Mouse (Mus musculus) kidney, adult 2 months (tissue): Measurements from ENCODE around the gene Gnao1. TPM values are rescaled to one million over a fixed set of nuclear protein-coding genes. Genes with fewer than 3 reads are reported as not detected.

ENCODE experiments used
- DNase-seq: peaks from one replicate; pipeline ENCODE4 v3.0.0; 2021
- H3K27ac ChIP-seq: fragments of 200-500 bp; 2 replicates; pipeline ENCODE4 v1.5.1; 2012; ENCODE audit warnings: low read depth, low read length, control low read depth, inconsistent platforms; ENCODE audit not compliant: insufficient read depth
- H3K27me3 ChIP-seq: fragments of 200-500 bp; replicated peaks from 2 replicates; pipeline ENCODE4 v1.6.1; 2012; ENCODE audit warnings: mild to moderate bottlenecking, moderate library complexity, low read length, inconsistent platforms; ENCODE audit not compliant: control insufficient read depth, insufficient read depth
- H3K36me3 ChIP-seq: fragments of 200-500 bp; 2 replicates; pipeline ENCODE4 v1.6.1; 2012; ENCODE audit warnings: mild to moderate bottlenecking, moderate library complexity, low read length, inconsistent platforms; ENCODE audit not compliant: control insufficient read depth, insufficient read depth
- H3K4me1 ChIP-seq: fragments of 200-500 bp; 2 replicates; pipeline ENCODE4 v1.6.1; 2011; ENCODE audit warnings: low read length; ENCODE audit not compliant: control insufficient read depth, insufficient read depth
- H3K4me3 ChIP-seq: fragments of 200-500 bp; 2 replicates; pipeline ENCODE4 v1.5.1; 2011; ENCODE audit warnings: mild to moderate bottlenecking, low read depth, low read length, control low read depth; ENCODE audit not compliant: insufficient read depth
- CTCF ChIP-seq: fragments of 200-500 bp; conservative IDR thresholded peaks from 2 replicates; pipeline ENCODE4 v1.5.1; 2011; ENCODE audit warnings: low read depth, mild to moderate bottlenecking, control low read depth, low read length, moderate library complexity, mixed read lengths; ENCODE audit not compliant: insufficient read depth, insufficient read length
- POLR2A ChIP-seq: fragments of 200-500 bp; IDR thresholded peaks from one replicate; pipeline ENCODE4 v1.6.1; 2011; ENCODE audit warnings: low read depth, low read length, control low read depth
- WGBS: fragments of 180-500 bp; shearing (Covaris S2); methylation state at CpG from one replicate; pipeline ENCODE4 v1.1.7; 2018; 5-methylcytosine and 5-hydroxymethylcytosine counted together
- polyA plus RNA-seq: library from polyadenylated mRNA; depleted of rRNA; stranded (reverse); fragments of >200 nt; gene quantifications from 2 replicates; pipeline ENCODE4 v1.2.3, GENCODE M21; 2012

Gene Gnao1
- polyA plus RNA-seq, 1 experiment, result 4.6 TPM

DNA sequence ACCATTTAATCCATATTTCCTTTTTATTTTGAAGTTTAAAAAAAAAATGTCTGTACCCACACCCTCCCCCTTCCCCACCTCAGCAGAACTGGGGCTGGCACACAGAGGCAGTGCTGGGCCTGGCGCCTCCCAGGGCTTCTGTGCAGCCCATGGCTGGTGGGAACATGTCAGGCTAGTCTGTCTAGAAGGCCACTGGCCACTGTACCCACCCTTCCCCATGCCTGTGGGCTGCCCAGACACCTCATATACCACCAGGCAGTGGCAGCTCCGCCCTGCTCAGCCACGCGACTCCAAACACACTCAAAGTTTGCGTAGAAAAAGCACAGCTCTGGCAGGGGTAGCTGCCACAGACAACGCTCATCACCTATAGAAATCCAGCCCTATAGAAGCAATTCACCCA is 158.5 kb downstream of the Gnao1 start:
- 83% methylated on average over 6 of the region's 6 CpGs for WGBS
- no peak overlapping the region for H3K27ac ChIP-seq
- H3K36me3 ChIP-seq, result peaks cover 3% of the 10 kb centered on the region
- H3K4me3 ChIP-seq, result no peak overlapping the region
- TF ChIP-seq POLR2A (no peak), CTCF (no peak)
- H3K4me1 ChIP-seq, result no peaks in the 10 kb centered on the region
- DNase-seq, result no peak
- no peaks in the 10 kb centered on the region for H3K27me3 ChIP-seq

DNA sequence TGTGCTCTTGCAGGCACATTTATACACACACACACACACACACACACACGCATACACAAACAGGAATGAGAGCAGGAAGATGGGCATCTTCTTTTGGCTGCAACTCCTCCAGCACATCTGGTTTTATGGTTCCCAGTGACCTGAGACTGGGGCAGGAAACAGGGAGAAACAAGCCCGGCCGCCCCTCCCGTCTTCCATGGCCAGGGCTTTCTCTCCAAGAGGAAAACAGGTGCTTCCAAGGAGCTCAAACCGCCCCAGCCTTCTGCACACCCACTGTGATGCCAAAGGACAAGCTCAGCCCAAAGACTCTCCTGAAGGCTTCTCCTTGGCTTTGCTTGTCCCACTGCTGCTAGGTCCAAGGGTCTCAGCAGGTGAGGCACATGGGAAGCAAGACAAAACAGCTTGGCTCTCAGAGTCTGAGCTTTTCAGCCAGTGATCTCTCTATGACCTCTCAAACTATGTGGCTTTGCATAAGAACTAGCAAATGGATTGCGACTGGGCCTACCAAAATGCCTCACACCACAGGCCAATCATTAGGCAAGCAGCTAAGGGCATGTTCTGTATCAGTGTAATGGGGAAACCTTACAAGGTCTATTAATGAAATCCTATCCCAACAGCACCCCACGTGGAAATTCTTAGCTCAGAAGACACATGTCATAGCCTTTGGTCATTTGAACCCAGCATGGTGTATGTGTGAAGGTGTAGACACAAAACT is 160.0 kb downstream of the Gnao1 start:
- whole genome bisulfite sequencing, result 57% methylated on average over 7 of the region's 7 CpGs
- Histone ChIP-seq H3K4me1 (no peaks in the 10 kb centered on the region), H3K27ac (no peak overlapping the region), H3K36me3 (peaks cover 3% of the 10 kb centered on the region), H3K27me3 (no peaks in the 10 kb centered on the region), H3K4me3 (no peak overlapping the region)
- no peak for DNase-seq
- TF ChIP-seq POLR2A (no peak), CTCF (no peak)

DNA sequence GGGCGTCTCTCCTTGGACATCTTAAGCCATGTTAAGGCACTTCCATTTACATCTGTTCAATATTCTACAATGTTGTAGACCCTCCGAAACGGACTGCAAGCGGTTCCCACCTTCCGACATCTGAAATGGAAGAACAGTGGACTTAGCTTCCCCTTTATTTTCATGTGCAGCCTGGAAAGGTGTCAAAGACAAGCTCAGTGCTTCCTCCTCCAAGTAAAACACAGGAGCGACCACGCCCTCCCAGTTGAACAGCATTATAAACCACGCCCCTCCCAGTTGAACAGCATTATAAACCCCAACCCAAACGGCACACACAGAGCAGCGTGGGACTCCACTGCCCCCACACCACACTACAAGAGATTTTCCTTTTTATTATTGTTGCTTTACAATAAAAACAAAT is 161.7 kb downstream of the Gnao1 start:
- WGBS, result 83% methylated on average over 10 of the region's 10 CpGs
- H3K36me3 ChIP-seq, result peaks cover 3% of the 10 kb centered on the region
- TF ChIP-seq POLR2A (no peak), CTCF (no peak)
- DNase-seq, result no peak
- H3K27ac ChIP-seq, result no peak overlapping the region
- no peaks in the 10 kb centered on the region for H3K27me3 ChIP-seq
- H3K4me1 ChIP-seq, result 0 out of 2 replicates have a peak, but pooled peaks cover 2% of the 10 kb centered on the region
- H3K4me3 ChIP-seq, result no peak overlapping the region

GRCm38 (mm10) chr8:93972211-93972610 is 162.4 kb downstream of the Gnao1 start:
- Histone ChIP-seq H3K4me3 (no peak overlapping the region), H3K27me3 (no peaks in the 10 kb centered on the region), H3K36me3 (peaks cover 3% of the 10 kb centered on the region), H3K27ac (no peak overlapping the region), H3K4me1 (0 out of 2 replicates have a peak, but pooled peaks cover 2% of the 10 kb centered on the region)
- no peak for DNase-seq
- TF ChIP-seq POLR2A (no peak), CTCF (no peak)
- WGBS, result 93% methylated on average over 5 of the region's 5 CpGs

DNA sequence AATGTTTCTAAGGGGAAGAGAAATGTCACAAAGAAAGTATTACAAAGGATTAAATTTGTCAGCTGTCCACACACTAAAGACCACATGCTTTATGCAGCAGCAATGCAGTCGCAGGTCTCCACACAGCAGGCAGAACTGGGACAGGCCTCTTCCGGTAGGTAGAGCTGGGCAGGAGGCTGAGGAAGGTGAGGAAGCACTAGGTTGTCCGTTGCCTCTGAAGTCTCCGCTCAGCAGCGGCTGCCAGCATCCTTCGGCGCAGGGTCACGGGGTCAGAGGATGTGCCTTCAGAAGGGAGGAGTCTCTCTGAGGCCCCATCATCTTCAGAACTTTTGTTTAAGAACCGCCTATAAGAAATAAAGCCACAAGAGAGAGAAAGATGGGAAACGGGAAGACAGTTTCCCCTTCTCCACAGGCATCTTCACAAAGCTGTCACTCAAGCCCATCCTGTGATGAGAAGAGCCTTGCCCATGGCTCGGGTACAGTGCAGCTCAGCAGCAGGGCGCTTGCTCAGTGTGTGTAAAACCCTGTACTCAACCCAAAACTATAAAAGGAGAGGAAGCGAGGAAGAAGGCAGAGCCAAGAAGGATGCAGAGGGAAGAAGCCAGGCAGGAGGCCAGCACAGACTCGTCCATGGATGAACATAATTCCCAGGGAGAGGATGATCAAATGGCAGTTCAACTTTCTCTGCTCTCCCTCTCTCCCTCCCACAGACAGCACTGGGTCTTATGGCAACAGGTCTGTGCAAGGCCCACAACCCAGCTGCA is 163.4 kb downstream of the Gnao1 start:
- no peak overlapping the region for H3K27ac ChIP-seq
- TF ChIP-seq POLR2A, result no peak
- TF ChIP-seq CTCF, result no peak
- H3K27me3 ChIP-seq, result no peaks in the 10 kb centered on the region
- DNase-seq, result no peak
- H3K4me1 ChIP-seq, result 0 out of 2 replicates have a peak, but pooled peaks cover 2% of the 10 kb centered on the region
- H3K4me3 ChIP-seq, result no peak overlapping the region
- 73% methylated on average over 14 of the region's 14 CpGs for WGBS
- peaks cover 3% of the 10 kb centered on the region for H3K36me3 ChIP-seq

- Histone ChIP-seq H3K27ac (no peak overlapping the region), H3K27me3 (no peaks in the 10 kb centered on the region), H3K4me1 (0 out of 2 replicates have a peak, but pooled peaks cover 2% of the 10 kb centered on the region), H3K36me3 (peaks cover 3% of the 10 kb centered on the region), H3K4me3 (no peak overlapping the region)
- 84% methylated on average over 13 of the region's 13 CpGs for WGBS
- DNase-seq, result no peak
- no peak for TF ChIP-seq POLR2A
- no peak for TF ChIP-seq CTCF
Observed at GRCm38 (mm10) chr8:93973831-93974375, 164.1 kb downstream of the Gnao1 start.
